Mouse (Mus musculus) lung, embryonic 16.5 days (tissue): ENCODE data around the gene Cacna1a. TPM values are rescaled to one million over a fixed set of nuclear protein-coding genes. Genes with fewer than 3 reads are reported as not detected.
A peak's percentile ranks its signal among the peaks of the same experiment; 100 is the strongest.

Source experiments
- ATAC-seq: fragments of 200-750 bp; cut with Nextera tagmentation; 2 replicates; pipeline ENCODE4 v1.8.0; 2017; ENCODE audit warnings: low read depth, mild to moderate bottlenecking, moderate library complexity
- H3K27ac ChIP-seq: fragments of 300-500 bp; sonication (generic); 2 replicates; pipeline ENCODE4 v1.5.1; 2014; ENCODE audit warnings: mild to moderate bottlenecking, control low read depth, low read length
- H3K27me3 ChIP-seq: fragments of 300-500 bp; sonication (generic); 2 replicates; pipeline ENCODE4 v1.6.1; 2014; ENCODE audit warnings: low read depth, low read length, mixed read lengths; ENCODE audit not compliant: control insufficient read depth, insufficient read depth
- H3K36me3 ChIP-seq: fragments of 300-500 bp; sonication (generic); 2 replicates; pipeline ENCODE4 v1.6.1; 2014; ENCODE audit warnings: low read length; ENCODE audit not compliant: control insufficient read depth, insufficient read depth
- H3K4me1 ChIP-seq: fragments of 300-500 bp; sonication (generic); replicated peaks from 2 replicates; pipeline ENCODE4 v1.6.1; 2014; ENCODE audit warnings: low read length, mixed read lengths; ENCODE audit not compliant: control insufficient read depth, insufficient read depth
- H3K4me2 ChIP-seq: fragments of 300-500 bp; sonication (generic); 2 replicates; pipeline ENCODE4 v1.6.1; 2014; ENCODE audit warnings: low read depth, low read length, control low read depth
- H3K4me3 ChIP-seq: fragments of 300-500 bp; sonication (generic); 2 replicates; pipeline ENCODE4 v1.5.1; 2014; ENCODE audit warnings: mild to moderate bottlenecking, low read length, control low read depth
- H3K9ac ChIP-seq: fragments of 300-500 bp; sonication (generic); 2 replicates; pipeline ENCODE4 v1.6.1; 2014; ENCODE audit warnings: low read length, control low read depth
- H3K9me3 ChIP-seq: fragments of 300-500 bp; sonication (generic); 2 replicates; pipeline ENCODE4 v1.6.1; 2016; ENCODE audit warnings: low read length; ENCODE audit not compliant: control insufficient read depth
- WGBS: fragments of 180-500 bp; shearing (Covaris S2); extraction: QIAGEN DNeasy Blood & Tissue Kit; methylation state at CpG from one replicate; pipeline ENCODE4 v1.1.7; 2014; 5-methylcytosine and 5-hydroxymethylcytosine counted together
- polyA plus RNA-seq: library from polyadenylated mRNA; unstranded; fragments of >200 nt; fragmentation: Nextera tagmentation; extraction: Ambion mirVana; gene quantifications from 2 replicates; pipeline ENCODE4 v1.2.1, GENCODE M21; 2015

The Cacna1a gene
- polyA plus RNA-seq, 1 experiment from 2014 or later, result 1.9 TPM

DNA sequence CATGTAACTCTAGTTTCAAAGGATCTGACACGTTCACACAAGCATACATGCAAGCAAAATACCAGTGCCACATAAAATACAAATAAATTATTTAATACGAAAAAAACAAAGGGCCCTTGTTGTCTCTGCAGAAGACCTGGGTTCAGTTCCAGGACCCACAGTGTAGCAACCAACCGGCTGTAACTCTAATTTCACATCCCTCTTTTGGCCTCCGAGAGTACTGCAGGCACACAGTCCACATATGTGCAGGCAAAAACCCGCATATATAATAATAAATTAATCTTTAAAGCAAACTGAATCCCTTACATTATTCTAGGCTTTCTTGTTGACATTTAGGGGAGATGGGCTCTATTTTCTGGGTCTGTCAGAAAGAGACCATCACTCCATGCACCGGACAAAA is 258.6 kb downstream of the Cacna1a start:
- 50% methylated on average over 6 of the region's 6 CpGs for WGBS
- H3K9ac ChIP-seq, result no peak overlapping the region
- H3K4me2 ChIP-seq, result peak overlapping the region; percentile 45; the same call in 1 of the 2 replicates
- no peak for ATAC-seq
- no peak overlapping the region for H3K4me3 ChIP-seq
- peaks cover 6% of the 10 kb centered on the region for H3K4me1 ChIP-seq
- H3K27ac ChIP-seq, result no peak overlapping the region
- H3K36me3 ChIP-seq, result no peaks in the 10 kb centered on the region
- H3K9me3 ChIP-seq, result no peaks in the 10 kb centered on the region
- H3K27me3 ChIP-seq, result no peaks in the 10 kb centered on the region

DNA sequence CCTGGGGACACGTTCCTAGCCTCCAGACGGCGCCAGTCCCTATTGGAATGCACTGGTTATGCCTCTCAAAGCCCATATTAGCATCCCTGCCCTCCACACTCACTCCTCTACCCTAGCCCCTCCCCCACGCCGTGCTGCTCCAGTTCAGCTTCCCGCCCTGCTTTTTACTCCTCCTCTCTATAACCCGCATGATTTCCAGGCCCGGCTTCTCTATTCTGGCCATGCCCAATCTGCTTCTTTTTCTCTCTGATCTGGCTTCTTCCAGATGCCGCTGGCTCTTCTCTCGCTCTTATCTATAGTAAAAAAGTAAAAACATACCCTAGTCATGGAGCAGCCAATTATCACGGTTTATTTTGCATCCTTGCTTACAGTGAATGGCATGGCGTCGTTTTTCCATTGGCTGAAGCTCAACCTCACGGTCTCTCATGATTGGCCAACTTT is 259.2 kb downstream of the Cacna1a start:
- Histone ChIP-seq H3K4me2 (peak overlapping the region; percentile 45), H3K27ac (peak overlapping the region; percentile 47), H3K36me3 (no peaks in the 10 kb centered on the region), H3K9ac (no peak overlapping the region), H3K4me1 (peaks cover 6% of the 10 kb centered on the region), H3K4me3 (peak overlapping the region; percentile 10), H3K27me3 (no peaks in the 10 kb centered on the region), H3K9me3 (no peaks in the 10 kb centered on the region)
- peak; percentile 76 for ATAC-seq
- WGBS, result 3% methylated on average over 14 of the region's 14 CpGs

DNA sequence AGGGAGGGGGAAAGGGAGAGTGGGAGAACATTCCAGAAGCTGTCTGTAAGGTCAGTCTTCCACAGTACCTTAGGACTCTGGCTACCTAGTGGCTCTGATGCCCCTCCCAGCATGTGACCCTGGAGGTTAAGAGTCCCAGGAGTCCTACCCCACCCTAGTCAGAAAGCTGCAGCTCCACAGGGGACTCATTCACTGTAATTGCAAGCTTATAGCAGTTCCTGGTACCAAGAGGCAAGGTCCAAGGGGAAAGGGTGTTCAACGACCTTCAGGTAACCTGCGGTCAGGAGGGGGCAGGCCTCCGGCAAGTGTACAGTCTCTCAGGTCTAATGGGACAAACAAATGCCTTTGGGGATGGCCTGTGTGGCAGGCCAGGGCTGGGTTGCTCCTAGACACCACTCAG is 262.0 kb downstream of the Cacna1a start:
- Histone ChIP-seq H3K27me3 (no peaks in the 10 kb centered on the region), H3K27ac (no peak overlapping the region), H3K4me3 (no peak overlapping the region), H3K9ac (no peak overlapping the region), H3K36me3 (no peaks in the 10 kb centered on the region), H3K4me1 (peaks cover 10% of the 10 kb centered on the region), H3K9me3 (no peaks in the 10 kb centered on the region), H3K4me2 (no peak overlapping the region)
- WGBS, result 62% methylated on average over 3 of the region's 3 CpGs
- ATAC-seq, result no peak

DNA sequence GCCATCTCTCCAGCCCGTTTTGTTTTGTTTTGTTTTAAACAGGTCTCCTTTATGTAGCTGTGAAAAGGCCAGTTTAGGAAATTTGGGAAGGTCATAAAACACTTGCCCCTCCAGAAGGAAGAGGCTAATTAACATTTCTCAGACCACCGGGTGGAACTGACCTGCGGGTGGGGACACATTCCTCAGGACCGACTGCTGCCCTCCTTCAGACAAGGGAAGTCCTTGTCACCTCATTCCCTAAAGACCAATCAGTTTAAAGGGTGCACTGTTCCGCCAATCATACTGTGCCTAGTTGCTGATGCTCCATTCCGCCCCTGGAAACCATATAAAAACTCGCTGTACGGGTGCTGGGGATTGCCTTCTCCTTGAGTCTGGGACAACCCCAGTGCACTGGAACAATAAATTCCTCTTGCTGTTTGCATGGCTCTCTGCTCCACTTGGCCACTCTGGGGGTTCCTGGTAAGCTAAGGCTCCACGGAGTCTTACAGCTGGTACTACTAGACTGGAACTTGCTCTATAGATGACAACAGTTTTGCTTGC is 264.9 kb downstream of the Cacna1a start:
- WGBS, result 51% methylated on average over 9 of the region's 9 CpGs
- Histone ChIP-seq H3K4me1 (peaks cover 31% of the 10 kb centered on the region), H3K36me3 (no peaks in the 10 kb centered on the region), H3K27me3 (no peaks in the 10 kb centered on the region), H3K4me3 (no peak overlapping the region), H3K9ac (no peak overlapping the region), H3K9me3 (no peaks in the 10 kb centered on the region), H3K4me2 (no peak overlapping the region), H3K27ac (peak overlapping the region; percentile 4; the same call in 1 of the 2 replicates)
- ATAC-seq, result no peak

DNA sequence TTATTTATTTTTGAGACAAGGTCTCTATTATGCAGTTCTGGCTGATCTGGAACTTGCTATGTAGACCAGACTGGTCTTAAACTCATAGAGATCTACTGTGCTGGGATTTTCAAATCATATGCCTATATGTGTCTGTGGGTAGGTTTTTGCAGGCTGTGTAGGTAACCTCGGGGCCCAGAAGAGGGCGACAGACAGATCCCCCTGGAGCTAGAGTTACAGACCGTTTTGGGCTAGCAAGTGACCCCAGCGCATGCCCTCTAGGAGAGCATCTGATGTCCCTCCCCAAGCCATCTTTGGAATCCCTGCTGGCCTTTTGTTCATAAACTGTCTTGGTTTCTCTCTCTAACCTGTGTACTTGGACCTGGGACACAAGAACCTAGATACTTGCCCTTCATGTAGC is 266.4 kb downstream of the Cacna1a start:
- ATAC-seq, result no peak
- peak overlapping the region; percentile 79; the same call in 1 of the 2 replicates for H3K9ac ChIP-seq
- H3K4me2 ChIP-seq, result no peak overlapping the region
- H3K9me3 ChIP-seq, result no peaks in the 10 kb centered on the region
- H3K36me3 ChIP-seq, result no peaks in the 10 kb centered on the region
- H3K4me1 ChIP-seq, result peaks cover 36% of the 10 kb centered on the region
- 31% methylated on average over 4 of the region's 4 CpGs for WGBS
- peak overlapping the region; percentile 98 for H3K27ac ChIP-seq
- no peak overlapping the region; the same call in 1 of the 2 replicates for H3K4me3 ChIP-seq
- no peaks in the 10 kb centered on the region for H3K27me3 ChIP-seq

DNA sequence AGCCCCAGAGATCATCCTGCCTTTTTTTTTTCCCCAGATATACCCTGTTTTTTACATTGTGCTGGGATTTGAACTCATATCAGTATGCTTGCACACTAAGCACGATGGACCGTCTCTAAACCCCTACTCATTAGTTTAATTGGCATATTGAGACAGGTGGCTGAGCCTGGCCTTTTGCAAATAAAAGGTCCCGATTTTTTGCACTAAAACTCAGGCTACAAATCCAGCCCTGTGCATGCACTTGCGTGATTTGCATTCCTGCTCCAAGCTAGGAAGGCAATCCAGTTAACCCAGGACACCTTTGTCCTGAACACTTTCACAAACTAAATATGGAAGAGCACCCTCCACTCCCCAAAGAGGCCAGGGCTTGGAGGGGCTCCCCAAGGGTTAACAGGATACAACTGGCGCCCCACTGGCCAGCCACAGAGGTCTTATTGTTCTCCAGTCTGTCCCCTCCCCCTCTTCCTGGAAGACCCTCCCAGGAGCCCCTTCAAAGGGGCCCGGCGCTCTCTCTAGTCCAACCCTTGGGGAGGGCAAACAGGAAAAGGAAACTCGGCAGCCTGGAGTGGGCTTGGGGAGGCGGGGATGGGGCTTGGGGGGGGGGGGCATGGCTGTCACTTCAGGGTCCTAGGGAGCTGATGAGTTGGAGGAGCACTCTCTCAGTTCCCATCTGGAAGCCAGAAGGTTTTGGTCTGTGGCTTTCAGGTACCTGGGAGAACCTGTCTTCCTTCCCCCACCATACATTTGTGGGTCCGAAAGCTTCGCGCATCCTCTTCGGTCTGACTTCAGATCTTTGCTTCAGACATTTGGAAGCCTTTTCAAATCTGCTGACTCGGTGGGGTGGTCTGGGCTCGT is 267.3 kb downstream of the Cacna1a start:
- H3K27me3 ChIP-seq, result no peaks in the 10 kb centered on the region
- H3K9me3 ChIP-seq, result no peaks in the 10 kb centered on the region
- H3K9ac ChIP-seq, result peak overlapping the region; percentile 79
- H3K4me2 ChIP-seq, result peak overlapping the region; percentile 69
- ATAC-seq, result peak; percentile 73
- H3K4me3 ChIP-seq, result peak overlapping the region; percentile 56
- WGBS, result 2% methylated on average over 14 of the region's 15 CpGs
- peak overlapping the region; percentile 98 for H3K27ac ChIP-seq
- peaks cover 39% of the 10 kb centered on the region for H3K4me1 ChIP-seq
- no peaks in the 10 kb centered on the region for H3K36me3 ChIP-seq

DNA sequence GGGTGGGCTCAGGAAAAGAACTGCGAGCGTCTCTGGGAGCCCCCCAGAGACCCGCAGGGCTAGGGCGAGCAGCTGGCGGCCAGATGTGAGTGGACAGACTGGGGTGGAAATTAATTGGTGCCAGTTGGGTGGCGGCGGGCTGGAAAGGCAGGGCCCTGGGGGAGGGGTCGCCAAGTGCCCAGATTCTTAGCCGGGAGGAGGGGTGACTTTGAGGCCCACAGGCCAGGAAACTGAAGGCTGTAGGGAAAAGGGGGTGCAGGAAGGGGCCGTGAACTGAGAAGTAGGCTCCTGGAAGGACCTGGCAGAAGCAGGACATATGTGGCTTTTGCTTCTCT is 267.9 kb downstream of the Cacna1a start:
- Histone ChIP-seq H3K9me3 (no peaks in the 10 kb centered on the region), H3K27me3 (no peaks in the 10 kb centered on the region), H3K4me2 (peak overlapping the region; percentile 69), H3K4me1 (peaks cover 39% of the 10 kb centered on the region), H3K4me3 (peak overlapping the region; percentile 56), H3K9ac (peak overlapping the region; percentile 79), H3K36me3 (no peaks in the 10 kb centered on the region), H3K27ac (peak overlapping the region; percentile 98)
- peak; percentile 7; the same call in 1 of the 2 replicates for ATAC-seq
- WGBS, result 2% methylated on average over 10 of the region's 10 CpGs

DNA sequence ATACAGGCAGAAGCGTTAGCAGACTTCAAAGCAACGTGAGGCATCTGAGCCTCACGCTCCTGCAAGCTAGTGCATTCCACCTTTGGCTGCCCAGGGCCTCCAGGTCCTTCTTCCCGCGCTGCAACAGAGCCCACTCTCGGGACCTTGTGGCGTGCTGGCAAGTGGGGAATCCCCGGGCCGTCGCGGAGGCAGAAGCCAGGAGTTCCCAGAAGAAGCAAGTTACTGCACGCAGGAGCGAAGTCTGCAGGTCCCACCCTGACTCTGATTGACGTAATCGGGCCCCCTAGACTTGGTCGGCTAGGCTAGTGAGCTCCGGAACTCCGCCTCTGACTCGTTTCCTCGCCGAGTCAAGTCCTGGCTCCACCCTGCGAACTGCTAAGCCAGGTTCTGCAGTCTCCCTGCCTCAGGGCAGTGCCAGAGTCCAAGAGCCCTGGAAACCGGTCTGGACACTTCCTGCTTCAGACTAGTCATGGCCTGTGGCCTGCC is 268.4 kb downstream of the Cacna1a start:
- peak overlapping the region; percentile 69 for H3K4me2 ChIP-seq
- under 1% methylated on average over 23 of the region's 23 CpGs for WGBS
- no peaks in the 10 kb centered on the region for H3K9me3 ChIP-seq
- peak overlapping the region; percentile 98 for H3K27ac ChIP-seq
- H3K4me3 ChIP-seq, result peak overlapping the region; percentile 56
- no peaks in the 10 kb centered on the region for H3K27me3 ChIP-seq
- H3K4me1 ChIP-seq, result peaks cover 39% of the 10 kb centered on the region
- H3K36me3 ChIP-seq, result no peaks in the 10 kb centered on the region
- peak; percentile 71 for ATAC-seq
- peak overlapping the region; percentile 79 for H3K9ac ChIP-seq

DNA sequence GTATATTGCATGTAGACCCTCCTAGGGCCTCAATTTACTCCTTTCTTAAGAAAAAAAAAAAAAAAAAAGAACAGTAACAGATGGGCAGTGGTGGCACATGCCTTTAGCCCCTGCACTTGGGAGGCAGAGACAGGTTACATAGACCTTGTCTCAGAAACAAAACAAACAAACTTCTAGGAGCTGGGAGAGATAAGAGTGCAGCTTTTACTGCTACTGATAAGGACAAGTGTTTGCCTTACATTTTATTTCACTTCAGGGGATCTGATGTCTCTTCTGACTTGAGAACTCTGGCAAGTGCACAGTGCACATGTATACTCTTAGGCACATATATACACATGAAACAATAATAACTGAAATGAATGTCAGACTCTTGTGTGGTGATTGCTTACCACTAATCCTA is 269.0 kb downstream of the Cacna1a start:
- peak overlapping the region; percentile 56 for H3K4me3 ChIP-seq
- peak overlapping the region; percentile 98 for H3K27ac ChIP-seq
- H3K36me3 ChIP-seq, result no peaks in the 10 kb centered on the region
- no peaks in the 10 kb centered on the region for H3K9me3 ChIP-seq
- H3K4me2 ChIP-seq, result peak overlapping the region; percentile 69
- peak overlapping the region; percentile 79 for H3K9ac ChIP-seq
- ATAC-seq, result no peak
- H3K27me3 ChIP-seq, result no peaks in the 10 kb centered on the region
- H3K4me1 ChIP-seq, result peaks cover 39% of the 10 kb centered on the region
